Mouse (Mus musculus) Patski (cell line): Measurements from ENCODE around the gene Il17rd. TPM values are rescaled to one million over a fixed set of nuclear protein-coding genes. Genes with fewer than 3 reads are reported as not detected.

Source experiments
- ATAC-seq: fragments of 100-300 bp; one replicate; pipeline ENCODE4 v1.8.0; 2021
- CTCF ChIA-PET: fragments of 350-600 bp; sonication (Branson Sonifier 250); formaldehyde crosslinking; loops from one replicate; lab custom pipeline; 2022; ENCODE audit warnings: inconsistent platforms; lab: Charles Lee
- POLR2A ChIA-PET: fragments of 350-600 bp; sonication (Branson Sonifier 250); formaldehyde crosslinking; loops from one replicate; lab custom pipeline; 2022; ENCODE audit warnings: antibody characterized with exemption, inconsistent platforms; lab: Charles Lee
- DNase-seq: peaks from one replicate; pipeline ENCODE4 v3.0.0-alpha.2; 2011; ENCODE audit warnings: low read depth, low spot score
- H3K27me3 ChIP-seq: fragments of 371-371 bp; one replicate; pipeline ENCODE4 v1.5.1; 2021
- CTCF ChIP-seq: fragments of 100-300 bp; IDR thresholded peaks from one replicate; pipeline ENCODE4 v1.5.1; 2021
- in situ Hi-C: fragments of 300-500 bp; cut with MboI; formaldehyde crosslinking; loops from 3 replicates; pipeline ENCODE4 v1.11.1; 2018; ENCODE audit warnings: low pct_unique_long_range_greater_than_20kb, mixed read lengths
- polyA plus RNA-seq: library from polyadenylated mRNA; unstranded; gene quantifications from one replicate; pipeline ENCODE4 v1.2.3, GENCODE M21; 2021

Gene Il17rd
- polyA plus RNA-seq, 1 experiment from 2014 or later: 6.8 TPM

- DNase-seq (peak; percentile 57), ATAC-seq (peak; percentile 87)
- CTCF ChIA-PET: interaction anchor here (0.9 kb wide), 1 partner anchor 11 kb away, joined by 4 read pairs; no protein-coding TSS in a partner anchor
- POLR2A ChIA-PET: no interaction called here
- no peak for TF ChIP-seq CTCF
- in situ Hi-C loops: loop anchor here (5.0 to 10.0 kb wide), 2 partner anchors 33 to 325 kb away; partner anchors contain the start of gene Dnah12
- no peaks in the 10 kb centered on the region for H3K27me3 ChIP-seq
Observed at GRCm38 (mm10) chr14:27019850-27020249, 18.9 kb upstream of the Il17rd start.

GRCm38 (mm10) chr14:27022876-27023275, 15.9 kb upstream of the Il17rd start:
- DNase-seq (no peak), ATAC-seq (no peak)
- in situ Hi-C loops: loop anchor here (5.0 to 10.0 kb wide), 2 partner anchors 36 to 328 kb away; partner anchors contain the start of gene Dnah12
- ChIA-PET CTCF (interaction anchor here (0.8 to 1.1 kb wide), 2 partner anchors 55 to 58 kb away, joined by 3 read pairs; no protein-coding TSS in a partner anchor), POLR2A (no interaction called here)
- peak; percentile 77 for TF ChIP-seq CTCF
- H3K27me3 ChIP-seq: no peaks in the 10 kb centered on the region

GRCm38 (mm10) chr14:27024664-27025063, 14.1 kb upstream of the Il17rd start:
- no peaks in the 10 kb centered on the region for H3K27me3 ChIP-seq
- TF ChIP-seq CTCF: no peak
- ATAC-seq (no peak), DNase-seq (no peak)
- ChIA-PET CTCF (no interaction called here), POLR2A (no interaction called here)
- in situ Hi-C loops: loop anchor here (5.0 to 10.0 kb wide), 2 partner anchors 37 to 330 kb away; partner anchors contain the start of gene Dnah12

- in situ Hi-C loops: loop anchor here (5.0 to 10.0 kb wide), 2 partner anchors 153 to 335 kb away; partner anchors contain the start of gene Dnah12
- POLR2A ChIA-PET: interaction anchor here (0.7 to 0.8 kb wide), 2 partner anchors 30 to 303 kb away, joined by 3 read pairs; no protein-coding TSS in a partner anchor
- no peaks in the 10 kb centered on the region for H3K27me3 ChIP-seq
- CTCF ChIA-PET: interaction anchor here (0.6 to 6.6 kb wide), 34 partner anchors 8 to 400 kb away, joined by 3 to 133 read pairs (median 4); partner anchors contain the start of gene Pde12
- TF ChIP-seq CTCF: peak; percentile 85
- DNase-seq: no peak
- ATAC-seq: peak; percentile 51
Observed at GRCm38 (mm10) chr14:27029771-27030173, 9.0 kb upstream of the Il17rd start.

GRCm38 (mm10) chr14:27031142-27031541, 7.6 kb upstream of the Il17rd start:
- CTCF ChIA-PET: interaction anchor here (0.7 to 6.6 kb wide), 16 partner anchors 9 to 364 kb away, joined by 3 to 133 read pairs (median 4); no protein-coding TSS in a partner anchor
- ATAC-seq (no peak), DNase-seq (no peak)
- in situ Hi-C loops: loop anchor here (5.0 kb wide), 1 partner anchor 151 kb away; no protein-coding TSS in a partner anchor
- TF ChIP-seq CTCF: peak; percentile 84
- POLR2A ChIA-PET: no interaction called here
- no peaks in the 10 kb centered on the region for H3K27me3 ChIP-seq

- H3K27me3 ChIP-seq: no peaks in the 10 kb centered on the region
- no peak for ATAC-seq
- in situ Hi-C loops: loop anchor here (5.0 kb wide), 1 partner anchor 60 kb away; no protein-coding TSS in a partner anchor
- TF ChIP-seq CTCF: no peak
- DNase-seq: no peak
- ChIA-PET POLR2A (no interaction called here), CTCF (interaction anchor here (1.8 kb wide), 1 partner anchor 59 kb away, joined by 7 read pairs; no protein-coding TSS in a partner anchor)
Observed at GRCm38 (mm10) chr14:27037513-27037912, 1.2 kb upstream of the Il17rd start.

GRCm38 (mm10) chr14:27039281-27040248, 824 bp downstream of the Il17rd start:
- ATAC-seq (peak; percentile 56), DNase-seq (no peak)
- H3K27me3 ChIP-seq: no peaks in the 10 kb centered on the region
- CTCF ChIA-PET: interaction anchor here (0.9 to 1.8 kb wide), 6 partner anchors 8 to 62 kb away, joined by 3 to 6 read pairs (median 4); no protein-coding TSS in a partner anchor
- no peak for TF ChIP-seq CTCF
- POLR2A ChIA-PET: interaction anchor here (0.7 kb wide), 1 partner anchor 15 kb away, joined by 3 read pairs; no protein-coding TSS in a partner anchor
- in situ Hi-C loops: loop anchor here (5.0 kb wide), 1 partner anchor 58 kb away; no protein-coding TSS in a partner anchor

GRCm38 (mm10) chr14:27040451-27040850, 1.7 kb downstream of the Il17rd start:
- TF ChIP-seq CTCF: no peak
- no peak for DNase-seq
- ChIA-PET CTCF (interaction anchor here (1.4 to 1.8 kb wide), 3 partner anchors 9 to 56 kb away, joined by 4 to 6 read pairs (median 4); no protein-coding TSS in a partner anchor), POLR2A (no interaction called here)
- in situ Hi-C loops: no loop called here
- H3K27me3 ChIP-seq: no peaks in the 10 kb centered on the region
- ATAC-seq: no peak

- no peaks in the 10 kb centered on the region for H3K27me3 ChIP-seq
- in situ Hi-C loops: no loop called here
- ATAC-seq: no peak
- ChIA-PET CTCF (interaction anchor here (2.7 to 3.0 kb wide), 2 partner anchors 12 to 55 kb away, joined by 8 to 11 read pairs; no protein-coding TSS in a partner anchor), POLR2A (no interaction called here)
- DNase-seq: no peak
- no peak for TF ChIP-seq CTCF
Observed at GRCm38 (mm10) chr14:27042280-27042983, 3.7 kb downstream of the Il17rd start.
